Mouse (Mus musculus): ENCODE data around the gene Hs2st1. TPM values are rescaled to one million over a fixed set of nuclear protein-coding genes. Genes with fewer than 3 reads are reported as not detected.

Gene Hs2st1
- polyA plus RNA-seq, 1 experiment from 2014 or later: 7.3 TPM

GRCm38 (mm10) chr3:144381431-144381980, 188.5 kb downstream of the Hs2st1 start:
- Histone ChIP-seq H3K4me2 (peak overlapping the region; percentile 66), H3K4me3 (ENCODE audit: low read depth, low read length) (peak overlapping the region; percentile 39), H3K36me3 (ENCODE audit: control insufficient read depth, insufficient read depth, low read length) (no peaks in the 10 kb centered on the region), H3K27ac (ENCODE audit: low read depth, low read length) (no peak overlapping the region), H3K9me3 (replicated peaks; ENCODE audit: control insufficient read depth, low read length) (no peaks in the 10 kb centered on the region), H3K4me1 (ENCODE audit: control insufficient read depth, insufficient read depth, low read length) (no peaks in the 10 kb centered on the region), H3K27me3 (ENCODE audit: control insufficient read depth, insufficient read depth, low read length) (no peaks in the 10 kb centered on the region), H3K9ac (ENCODE audit: low read depth, low read length) (peak overlapping the region; percentile 62)
- no peak for ATAC-seq (replicated peaks; ENCODE audit: insufficient number of reproducible peaks, low FRiP score, low TSS enrichment)
- WGBS (ENCODE audit: insufficient replicate concordance): 32% methylated on average over 16 of the region's 16 CpGs

- H3K4me3 ChIP-seq (ENCODE audit: low read depth, low read length): peak overlapping the region; percentile 39
- 0 out of 2 replicates have a peak, but pooled peaks cover 2% of the 10 kb centered on the region for H3K4me1 ChIP-seq (ENCODE audit: control insufficient read depth, insufficient read depth, low read length)
- H3K9me3 ChIP-seq (replicated peaks; ENCODE audit: control insufficient read depth, low read length): no peaks in the 10 kb centered on the region
- no peaks in the 10 kb centered on the region for H3K36me3 ChIP-seq (ENCODE audit: control insufficient read depth, insufficient read depth, low read length)
- WGBS (ENCODE audit: insufficient replicate concordance): 1% methylated on average over 18 of the region's 18 CpGs
- no peak overlapping the region for H3K27ac ChIP-seq (ENCODE audit: low read depth, low read length)
- ATAC-seq (replicated peaks; ENCODE audit: insufficient number of reproducible peaks, low FRiP score, low TSS enrichment): peak; percentile 89
- H3K9ac ChIP-seq (ENCODE audit: low read depth, low read length): peak overlapping the region; percentile 62
- H3K4me2 ChIP-seq: peak overlapping the region; percentile 66
- no peaks in the 10 kb centered on the region for H3K27me3 ChIP-seq (ENCODE audit: control insufficient read depth, insufficient read depth, low read length)
Observed at GRCm38 (mm10) chr3:144380921-144381320, 189.1 kb downstream of the Hs2st1 start.

GRCm38 (mm10) chr3:144379801-144380200, 190.2 kb downstream of the Hs2st1 start:
- Histone ChIP-seq H3K4me2 (no peak overlapping the region), H3K4me1 (ENCODE audit: control insufficient read depth, insufficient read depth, low read length) (0 out of 2 replicates have a peak, but pooled peaks cover 3% of the 10 kb centered on the region), H3K36me3 (ENCODE audit: control insufficient read depth, insufficient read depth, low read length) (no peaks in the 10 kb centered on the region), H3K9ac (ENCODE audit: low read depth, low read length) (no peak overlapping the region), H3K27ac (ENCODE audit: low read depth, low read length) (no peak overlapping the region), H3K4me3 (ENCODE audit: low read depth, low read length) (no peak overlapping the region), H3K27me3 (ENCODE audit: control insufficient read depth, insufficient read depth, low read length) (no peaks in the 10 kb centered on the region), H3K9me3 (replicated peaks; ENCODE audit: control insufficient read depth, low read length) (no peaks in the 10 kb centered on the region)
- no peak for ATAC-seq (replicated peaks; ENCODE audit: insufficient number of reproducible peaks, low FRiP score, low TSS enrichment)
- WGBS (ENCODE audit: insufficient replicate concordance): 70% methylated on average over 4 of the region's 4 CpGs

Other genes with a start within 250 kb of the Hs2st1 start
- 339 and 350 TPM in 2 replicates for gene Selenof, start 123 bp upstream of the Hs2st1 start, polyA plus RNA-seq (2014; fragmentation: Nextera tagmentation; extraction: Ambion mirVana)
- gene Sh3glb1, start 150.2 kb upstream of the Hs2st1 start, polyA plus RNA-seq (2014; fragmentation: Nextera tagmentation; extraction: Ambion mirVana): 133 and 139 TPM in 2 replicates
- gene Clca3a1, start 190.8 kb upstream of the Hs2st1 start, polyA plus RNA-seq (2014; fragmentation: Nextera tagmentation; extraction: Ambion mirVana): 18.8 and 20.5 TPM in 2 replicates
- 0.93 and 1.1 TPM in 2 replicates for gene Clca3a2, start 249.3 kb upstream of the Hs2st1 start, polyA plus RNA-seq (2014; fragmentation: Nextera tagmentation; extraction: Ambion mirVana)

Data from heart, embryonic 11.5 days (tissue).